Mouse (Mus musculus) kidney, postnatal 10 days (tissue): ENCODE measurements around the gene Cfap97d2.

ENCODE experiments used
- DNase-seq: peaks from one replicate; pipeline ENCODE4 v3.0.0; 2021; ENCODE audit warnings: mixed read lengths

Cfap97d2 gene

GRCm38 (mm10) chr8:13705668-13706067 lies at the start of gene Cfap97d2:
Cfap97d2 (plus strand) TSS chr8:13705889.
- peak; percentile 66 for DNase-seq

DNA sequence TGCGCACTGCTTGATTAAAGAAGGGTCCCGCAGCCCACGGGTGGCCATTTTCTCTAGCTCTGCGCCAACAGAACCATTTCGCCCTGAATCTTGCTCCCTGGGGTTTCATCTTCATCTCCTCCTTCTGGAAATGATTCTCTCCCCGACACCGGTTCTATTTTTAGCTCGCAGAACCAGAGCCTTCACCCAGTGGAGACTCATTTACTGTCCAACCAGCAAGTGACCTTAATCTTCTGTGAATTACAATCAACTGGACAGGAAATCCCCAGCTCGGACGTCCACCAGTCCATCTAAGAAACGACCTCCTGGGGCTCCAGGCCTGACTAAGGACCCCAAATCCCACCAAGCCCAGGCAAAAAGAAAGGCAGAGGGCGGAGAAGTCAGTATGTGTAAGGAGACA lies 48.2 kb upstream of the Cfap97d2 start:
- no peak for DNase-seq

DNA sequence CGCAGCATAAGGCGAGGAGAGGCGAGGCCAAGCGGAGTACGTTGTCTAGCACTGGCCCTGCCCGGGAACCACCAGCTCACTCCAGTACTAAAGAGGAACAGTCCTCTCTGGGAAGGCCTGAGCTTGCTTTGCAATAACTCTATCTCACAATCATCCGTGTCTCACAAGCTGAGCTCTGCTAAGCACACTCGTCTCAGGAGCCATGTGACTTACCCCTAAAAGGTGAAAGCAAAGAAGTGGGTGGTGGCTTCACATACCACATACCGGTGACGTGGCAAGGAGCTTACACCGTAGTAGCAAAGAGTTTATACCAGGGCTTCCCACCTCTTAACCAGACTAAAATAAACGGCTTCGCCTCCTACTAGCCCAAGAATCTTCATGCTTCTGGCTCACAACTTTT lies 45.4 kb upstream of the Cfap97d2 start:
- DNase-seq = no peak

- no peak for DNase-seq
Measured at GRCm38 (mm10) chr8:13664711-13665210, 40.9 kb upstream of the Cfap97d2 start.

GRCm38 (mm10) chr8:13665538-13665937 lies 40.2 kb upstream of the Cfap97d2 start:
- no peak for DNase-seq

DNA sequence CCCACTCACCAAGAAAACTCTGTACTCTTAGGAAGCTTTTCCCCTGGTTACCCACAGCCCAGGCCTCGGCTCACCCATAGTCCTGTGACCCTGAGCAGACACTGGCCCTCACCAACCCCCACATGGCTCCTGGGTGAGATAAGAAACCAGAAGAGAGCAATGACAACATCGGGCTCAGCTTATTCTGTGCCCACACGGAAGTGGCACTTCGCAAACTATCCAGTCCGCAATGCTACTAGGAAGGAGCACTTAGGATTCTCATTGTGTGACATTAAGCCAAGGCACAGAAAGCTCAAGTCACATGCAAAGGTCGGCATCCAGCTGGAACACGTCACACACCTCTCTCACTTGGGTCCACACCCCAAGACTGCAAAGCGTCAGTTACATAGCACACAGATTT lies 39.7 kb upstream of the Cfap97d2 start:
- DNase-seq = no peak

DNA sequence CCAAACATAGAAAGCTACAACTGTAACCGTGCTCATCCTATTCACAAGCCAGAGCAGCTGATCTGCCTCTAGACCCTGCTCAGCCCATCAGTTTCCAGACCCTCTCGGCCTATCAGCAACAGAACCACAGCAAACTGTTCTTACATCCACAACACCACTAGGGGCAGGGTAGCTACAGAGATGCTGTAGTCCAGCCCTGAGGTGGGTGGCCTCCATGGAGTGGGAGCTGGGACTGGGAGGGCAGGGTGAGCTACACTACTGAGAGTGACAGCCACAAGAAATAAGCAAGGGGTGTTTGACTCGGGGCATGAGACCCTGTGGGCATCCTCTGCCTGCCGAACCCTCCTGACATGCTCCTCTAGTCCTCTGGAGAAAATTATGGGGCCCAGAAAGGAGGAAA lies 37.8 kb upstream of the Cfap97d2 start:
- peak; percentile 53 for DNase-seq

GRCm38 (mm10) chr8:13668367-13668766 lies 37.3 kb upstream of the Cfap97d2 start:
- peak; percentile 84 for DNase-seq

DNA sequence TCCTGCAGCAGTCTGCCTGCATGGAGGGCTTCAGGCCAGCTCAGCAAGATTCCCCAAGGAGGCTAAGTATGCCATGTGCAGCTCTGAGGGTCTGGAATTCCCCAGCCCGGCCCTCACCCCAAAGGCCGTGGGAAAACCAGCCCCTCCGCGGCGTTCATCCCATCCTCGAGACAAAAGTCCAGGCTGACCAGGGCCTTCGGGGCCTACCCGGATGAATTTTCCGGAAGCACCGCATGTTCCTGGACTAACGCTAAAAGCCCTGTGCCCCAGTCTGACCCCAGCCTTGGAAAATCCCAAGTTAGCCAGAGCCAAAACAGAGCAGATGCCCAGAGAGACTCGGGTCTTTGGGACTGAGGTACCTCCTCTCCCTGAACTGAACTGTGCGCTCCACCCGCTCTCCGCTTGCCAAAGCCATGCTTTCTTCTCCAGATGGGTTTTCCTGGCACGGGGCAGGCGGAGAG lies 35.6 kb upstream of the Cfap97d2 start:
- DNase-seq = peak; percentile 59

DNA sequence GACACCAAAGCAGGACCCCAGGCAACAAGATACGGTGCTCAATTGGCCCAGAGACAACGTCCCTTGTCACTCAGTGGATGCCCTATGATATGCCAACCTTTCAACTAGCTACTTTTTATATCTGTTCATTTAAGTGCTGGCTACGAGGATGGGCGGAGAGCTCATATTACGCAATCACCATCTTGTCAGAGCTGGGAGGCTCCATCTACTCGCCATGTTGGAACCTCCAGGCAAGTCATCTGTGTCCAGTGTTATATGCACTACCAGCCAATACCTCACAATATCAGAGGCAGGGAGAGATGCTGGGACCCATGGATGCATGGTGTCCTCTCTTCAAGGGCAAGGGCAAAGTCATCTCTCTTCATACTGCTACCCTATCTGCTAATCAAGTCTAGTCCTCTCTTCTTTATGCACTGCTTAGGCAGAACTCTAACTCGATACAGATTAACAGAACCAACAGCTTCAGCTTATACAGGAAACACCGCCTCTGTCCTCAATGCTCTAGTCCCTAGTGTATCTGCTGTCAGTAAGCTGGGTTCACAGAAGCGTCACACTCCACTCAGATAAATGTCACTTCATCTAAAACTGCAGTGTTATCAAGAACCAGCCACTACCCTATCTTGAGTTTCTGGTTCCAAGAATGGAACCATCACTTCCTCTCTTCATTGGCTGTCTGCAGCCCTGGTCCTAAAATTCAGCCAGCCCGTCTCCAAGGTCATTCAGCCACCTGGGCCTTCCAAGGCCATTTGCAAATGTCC lies 34.3 kb upstream of the Cfap97d2 start:
- no peak for DNase-seq

DNA sequence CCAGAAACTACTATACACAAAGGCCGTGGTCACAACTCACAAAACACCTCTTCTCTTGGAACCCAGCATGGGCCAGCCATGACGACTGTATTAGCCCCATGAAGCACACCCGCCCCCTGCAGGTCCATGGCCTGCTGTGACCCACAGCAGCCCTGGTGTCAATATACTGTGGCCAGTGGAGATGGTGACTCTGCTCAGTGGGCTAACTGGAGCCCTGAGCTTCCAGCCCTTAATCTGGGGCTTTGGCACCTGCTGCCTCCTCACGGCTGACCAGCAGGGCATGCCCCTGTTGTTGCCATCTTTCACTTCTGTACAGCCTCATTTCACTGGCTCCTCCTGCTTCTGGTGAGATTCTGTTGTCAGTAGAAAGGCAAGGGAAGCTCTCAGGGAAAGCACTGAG lies 32.5 kb upstream of the Cfap97d2 start:
- DNase-seq = no peak

DNA sequence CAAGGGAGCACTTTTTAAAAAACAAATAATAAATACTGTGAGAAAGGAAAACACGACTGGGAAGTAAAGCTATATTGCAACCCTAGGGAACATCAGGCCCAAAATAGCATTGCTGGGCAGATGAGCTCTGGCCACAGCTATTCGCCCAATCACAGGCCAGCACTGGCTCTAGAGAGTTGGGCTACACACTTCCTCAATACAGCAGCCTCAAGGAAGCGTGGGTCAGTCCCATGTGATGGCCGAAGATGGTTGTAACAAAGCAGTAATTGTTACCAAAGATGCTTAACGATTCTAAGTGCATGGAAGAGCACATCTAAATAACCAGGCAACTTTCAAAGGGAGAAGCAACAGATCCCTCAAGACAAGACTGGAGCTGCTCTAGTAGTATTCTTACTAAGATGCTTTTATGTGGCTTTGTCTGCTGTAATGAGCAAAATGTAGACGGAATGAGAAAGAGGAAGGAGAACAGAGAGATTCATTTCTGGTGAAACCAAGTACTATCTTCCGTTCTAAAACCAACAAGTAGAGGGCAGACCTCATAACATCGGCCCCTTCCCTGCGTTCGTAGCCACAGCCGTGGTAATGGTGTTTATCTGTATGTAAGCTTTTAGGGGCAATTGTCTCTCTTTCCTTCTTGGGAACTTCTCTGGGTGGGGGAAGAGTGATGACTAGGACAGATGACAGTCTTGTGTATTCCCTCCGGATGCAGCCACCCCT lies 31.2 kb upstream of the Cfap97d2 start:
- peak; percentile 52 for DNase-seq

- no peak for DNase-seq
Measured at GRCm38 (mm10) chr8:13675121-13675520, 30.6 kb upstream of the Cfap97d2 start.

- no peak for DNase-seq
Measured at GRCm38 (mm10) chr8:13675524-13675923, 30.2 kb upstream of the Cfap97d2 start.

GRCm38 (mm10) chr8:13676302-13676700 lies 29.4 kb upstream of the Cfap97d2 start:
- DNase-seq = peak; percentile 77

- DNase-seq = peak; percentile 77
Measured at GRCm38 (mm10) chr8:13676701-13677412, 28.8 kb upstream of the Cfap97d2 start.

DNA sequence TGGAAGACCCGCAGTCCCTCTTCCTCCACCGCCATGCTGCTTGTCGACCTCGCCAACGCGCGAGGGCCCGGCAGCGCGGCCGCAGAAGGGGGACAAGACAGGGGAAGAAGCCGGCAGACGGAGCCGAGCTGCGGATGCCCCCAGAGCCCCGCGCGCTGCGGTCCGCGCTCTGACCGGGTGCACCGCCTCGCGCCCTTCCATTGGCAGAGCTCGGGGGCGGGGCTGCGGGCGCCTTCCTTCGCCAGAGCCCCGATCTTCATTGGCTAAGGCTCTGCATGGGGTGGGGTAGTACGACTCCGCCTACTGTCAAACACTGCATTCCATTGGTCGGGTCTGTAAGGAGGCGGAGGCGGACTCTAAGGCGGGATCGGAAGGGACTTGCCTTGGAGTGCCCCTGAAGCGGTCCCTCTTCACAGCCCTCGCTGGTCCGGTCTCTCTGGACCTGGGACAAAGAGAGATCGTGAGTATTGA lies 28.2 kb upstream of the Cfap97d2 start, which contains the start of gene Rasa3:
Rasa3 (minus strand) TSS at position 191 of the 471 bp plus-strand sequence.
- peak; percentile 97 for DNase-seq

- no peak for DNase-seq
Measured at GRCm38 (mm10) chr8:13678182-13678581, 27.5 kb upstream of the Cfap97d2 start.

DNA sequence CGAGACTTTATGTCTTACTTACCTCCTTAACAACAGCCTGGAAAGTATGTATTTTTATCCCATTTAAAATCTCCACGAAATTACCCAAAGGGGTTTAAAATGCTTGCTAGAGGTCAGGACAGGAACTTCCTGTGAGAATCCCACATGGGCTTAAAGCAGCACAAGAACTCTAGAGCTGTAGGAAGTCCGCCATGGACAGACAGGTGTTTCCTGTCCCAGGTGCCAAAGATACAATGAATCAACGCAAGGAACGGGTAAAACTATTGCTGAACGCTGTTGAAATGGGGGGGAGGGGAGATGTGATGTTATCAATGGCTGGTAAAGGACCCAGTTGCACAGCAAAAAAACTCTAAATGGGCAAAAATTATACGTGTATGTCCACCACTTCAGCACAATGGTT lies 21.6 kb upstream of the Cfap97d2 start:
- DNase-seq = no peak

DNA sequence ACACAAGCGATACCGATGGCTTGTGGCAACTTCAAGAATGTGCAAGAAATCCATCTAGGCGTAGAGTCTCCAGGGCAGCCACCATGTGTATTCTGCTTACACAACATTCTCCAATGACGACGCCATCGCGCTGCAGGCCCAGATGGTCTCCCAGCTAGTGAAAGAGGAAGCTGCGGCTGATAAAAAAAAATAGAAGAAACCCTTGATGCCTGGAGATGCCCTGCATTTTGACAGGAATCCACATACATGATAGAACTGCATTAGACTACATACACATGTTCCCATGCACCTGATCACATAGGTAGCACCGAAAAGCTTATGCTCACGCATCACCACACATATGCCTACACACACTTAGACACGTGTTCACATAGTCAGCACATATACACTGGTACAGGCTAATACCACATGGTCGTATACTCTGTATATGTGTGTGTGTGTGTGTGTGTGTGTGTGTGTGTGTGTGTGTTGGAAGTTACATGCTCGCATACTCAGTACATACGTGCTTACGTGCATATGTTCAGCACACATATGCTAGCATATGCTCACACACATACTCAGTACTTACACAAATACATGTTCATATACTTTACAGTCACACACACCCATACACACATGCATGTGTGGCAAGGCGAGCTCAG lies 19.9 kb upstream of the Cfap97d2 start:
- DNase-seq = no peak

DNA sequence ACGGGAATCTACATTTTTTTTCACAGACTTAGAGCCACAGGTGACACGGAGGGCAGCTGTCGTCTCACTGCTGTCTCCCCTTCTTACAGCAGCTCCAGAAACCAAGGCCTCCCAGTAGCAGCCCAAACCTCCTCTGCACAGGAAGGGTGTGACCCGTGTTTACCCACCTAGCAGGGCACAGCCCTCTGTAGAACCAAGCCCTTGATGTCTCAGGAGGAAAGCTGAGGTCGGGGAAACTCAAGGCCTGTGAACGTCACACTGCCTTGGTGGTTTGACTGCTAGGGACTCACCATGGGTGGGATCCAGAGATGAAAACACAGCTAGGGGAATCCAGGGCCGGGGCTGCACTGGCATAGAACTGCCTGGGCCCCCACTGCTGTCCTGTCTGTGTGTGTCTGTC lies 19.3 kb upstream of the Cfap97d2 start:
- DNase-seq = no peak

DNA sequence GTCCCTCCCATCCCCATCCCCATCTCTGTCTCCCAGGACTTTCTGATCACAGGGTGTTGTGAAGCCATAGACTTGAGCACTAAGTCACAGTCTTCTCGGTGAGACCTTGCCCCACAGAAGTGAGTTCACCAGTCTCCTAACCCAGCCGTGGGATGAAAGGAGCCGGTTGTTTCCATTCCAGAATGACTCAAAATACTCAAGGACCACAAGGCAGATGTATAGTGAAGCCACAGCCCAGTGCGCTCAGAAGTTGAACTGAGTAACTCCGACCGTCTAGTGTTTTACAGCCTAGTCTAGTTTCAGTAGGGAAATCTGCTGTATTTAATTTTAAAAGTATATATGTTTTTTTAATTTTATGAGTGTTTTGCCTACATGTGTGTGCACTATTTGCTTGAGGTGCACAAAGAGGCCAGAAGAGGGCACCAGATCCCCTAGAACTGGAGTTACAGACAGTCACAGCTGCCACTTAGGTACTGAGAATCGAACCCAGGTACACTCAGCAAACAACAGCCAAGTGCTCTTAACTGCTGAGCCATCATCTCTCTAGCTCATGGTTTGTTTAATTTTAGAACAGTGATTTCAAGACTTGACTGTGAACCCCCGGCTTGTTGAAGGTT lies 18.5 kb upstream of the Cfap97d2 start:
- DNase-seq = no peak
